Mouse (Mus musculus): Measurements from ENCODE around the gene Sbp. TPM values are rescaled to one million over a fixed set of nuclear protein-coding genes. Genes with fewer than 3 reads are reported as not detected.
"Not testable (repeated sequence)": the region's sequence is repeated elsewhere in the genome, so short reads cannot be mapped to it uniquely, and the experiment has no call there.

The Sbp gene
- polyA plus RNA-seq, 1 experiment = not detected

DNA sequence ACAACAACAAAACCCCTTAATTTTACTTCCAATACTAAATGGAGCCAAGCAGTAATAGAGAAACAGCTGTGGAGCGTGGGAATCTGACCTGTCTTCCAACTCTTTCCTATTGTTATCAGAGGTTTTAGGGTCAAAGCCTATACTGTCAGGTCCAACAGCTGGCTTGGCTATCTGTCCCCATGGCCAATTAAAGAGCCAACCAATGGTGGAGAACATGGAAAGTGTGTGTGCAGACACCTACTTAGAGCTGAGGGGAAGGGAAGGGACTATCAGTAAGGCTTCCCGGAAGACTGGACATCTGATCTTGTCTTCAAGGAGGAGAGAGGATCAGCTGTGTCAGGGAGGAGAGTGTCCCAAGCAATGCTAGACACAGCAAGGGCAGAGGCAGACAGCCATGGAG, 7.6 kb downstream of the Sbp start:
- TF ChIP-seq CEBPB (IDR thresholded peaks at IDR 0.05; ENCODE audit: insufficient read depth, poor library complexity, severe bottlenecking) (no peak), MYOG (IDR thresholded peaks at IDR 0.05; ENCODE audit: control insufficient read depth in 1 of 3, insufficient read depth in 1 of 3, insufficient read length in 2 of 3, low read depth in 2 of 3) (no peak), TCF3 (IDR thresholded peaks at IDR 0.05; ENCODE audit: insufficient read length, low read depth) (no peak), POLR2AphosphoS2 (IDR thresholded peaks at IDR 0.05; ENCODE audit: insufficient read length, low read depth) (no peak)
- no peaks in the 10 kb centered on the region for H3K36me3 ChIP-seq (ENCODE audit: control insufficient read depth, insufficient read depth)
- no peaks in the 10 kb centered on the region for H3K79me2 ChIP-seq (ENCODE audit: control insufficient read depth, insufficient read depth)
- no peak overlapping the region for H3ac ChIP-seq (ENCODE audit: control insufficient read depth, insufficient read length)
- no peaks in the 10 kb centered on the region for H3K27me3 ChIP-seq (ENCODE audit: control insufficient read depth, insufficient read depth, insufficient read length)
- H3K4me2 ChIP-seq (ENCODE audit: low read depth) = no peak overlapping the region
- no peak overlapping the region for H3K4me3 ChIP-seq

DNA sequence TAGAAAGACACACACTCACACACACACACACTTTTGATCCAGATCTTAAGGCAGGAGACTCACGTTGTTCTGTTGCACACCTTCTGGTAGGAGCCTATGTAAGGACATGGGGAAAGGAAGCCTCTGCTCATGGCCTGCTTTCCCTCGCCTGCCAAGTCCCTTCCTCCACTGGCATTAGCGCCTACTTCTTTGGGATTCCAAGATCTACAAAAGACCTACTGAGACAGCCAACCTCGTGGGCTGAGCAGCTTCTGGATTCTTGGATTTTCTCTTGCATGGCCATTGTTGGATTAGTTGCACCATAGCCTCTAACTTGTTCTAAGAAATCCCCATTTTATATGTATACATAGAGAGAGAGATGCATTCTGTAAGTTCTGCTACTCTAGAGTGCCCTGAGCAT, 9.4 kb downstream of the Sbp start:
- not testable (repeated sequence) for H3K27me3 ChIP-seq (ENCODE audit: control insufficient read depth, insufficient read depth, insufficient read length); H3K4me2 ChIP-seq (ENCODE audit: low read depth); H3K4me3 ChIP-seq

DNA sequence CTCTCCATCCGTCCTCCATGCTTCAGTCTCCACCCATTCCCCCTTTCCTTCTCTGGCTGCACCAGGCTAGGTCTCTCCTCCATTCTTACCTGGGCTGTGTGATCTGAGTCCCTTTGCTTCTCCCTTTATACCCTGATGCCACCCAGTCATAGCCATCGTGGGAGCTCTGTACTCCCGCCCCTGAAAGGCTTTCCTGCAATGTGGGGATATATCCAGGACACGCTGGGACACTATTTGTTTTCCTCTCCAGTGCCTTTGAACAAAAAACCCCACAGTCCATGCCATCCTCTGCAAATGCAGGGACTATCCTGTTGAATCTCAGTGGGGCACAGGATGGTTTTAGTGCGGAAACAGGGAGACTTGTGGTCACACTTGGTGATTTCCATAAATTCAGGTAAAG, 13.7 kb downstream of the Sbp start, which contains the start of gene Sbpl:
Gene Sbpl (minus strand): TSS at position 101 of the 400 bp plus-strand sequence.
- Histone ChIP-seq H3ac (ENCODE audit: control insufficient read depth, insufficient read length) (no peak within 1 kb of the TSS), H3K79me2 (ENCODE audit: control insufficient read depth, insufficient read depth) (no peaks in the 10 kb centered on the region), H3K36me3 (ENCODE audit: control insufficient read depth, insufficient read depth) (no peaks in the 10 kb centered on the region), H3K4me2 (ENCODE audit: low read depth) (no peak within 1 kb of the TSS), H3K4me3 (no peak within 1 kb of the TSS), H3K27me3 (ENCODE audit: control insufficient read depth, insufficient read depth, insufficient read length) (peaks cover 19% of the 10 kb centered on the region)
- TF ChIP-seq CEBPB (IDR thresholded peaks at IDR 0.05; ENCODE audit: insufficient read depth, poor library complexity, severe bottlenecking) (no peak), USF1 (IDR thresholded peaks at IDR 0.05; ENCODE audit: low read depth) (no peak), TCF3 (IDR thresholded peaks at IDR 0.05; ENCODE audit: insufficient read length, low read depth) (no peak), E2F4 (IDR thresholded peaks at IDR 0.05; ENCODE audit: insufficient read depth) (no peak), POLR2AphosphoS2 (IDR thresholded peaks at IDR 0.05; ENCODE audit: insufficient read length, low read depth) (no peak), SRF (IDR thresholded peaks at IDR 0.05; ENCODE audit: control insufficient read depth, insufficient read length, low read depth) (no peak), MYOG (IDR thresholded peaks at IDR 0.05; ENCODE audit: control insufficient read depth in 1 of 3, insufficient read depth in 1 of 3, insufficient read length in 2 of 3, low read depth in 2 of 3) (no peak), MAX (IDR thresholded peaks at IDR 0.05; ENCODE audit: low read depth) (no peak), TCF12 (IDR thresholded peaks at IDR 0.05; ENCODE audit: insufficient read depth, poor library complexity, severe bottlenecking) (no peak)

More for the DNA sequence above, 9.4 kb downstream of the Sbp start:
- not testable (repeated sequence) for H3K36me3 ChIP-seq (ENCODE audit: control insufficient read depth, insufficient read depth); H3ac ChIP-seq (ENCODE audit: control insufficient read depth, insufficient read length); H3K79me2 ChIP-seq (ENCODE audit: control insufficient read depth, insufficient read depth)

DNA sequence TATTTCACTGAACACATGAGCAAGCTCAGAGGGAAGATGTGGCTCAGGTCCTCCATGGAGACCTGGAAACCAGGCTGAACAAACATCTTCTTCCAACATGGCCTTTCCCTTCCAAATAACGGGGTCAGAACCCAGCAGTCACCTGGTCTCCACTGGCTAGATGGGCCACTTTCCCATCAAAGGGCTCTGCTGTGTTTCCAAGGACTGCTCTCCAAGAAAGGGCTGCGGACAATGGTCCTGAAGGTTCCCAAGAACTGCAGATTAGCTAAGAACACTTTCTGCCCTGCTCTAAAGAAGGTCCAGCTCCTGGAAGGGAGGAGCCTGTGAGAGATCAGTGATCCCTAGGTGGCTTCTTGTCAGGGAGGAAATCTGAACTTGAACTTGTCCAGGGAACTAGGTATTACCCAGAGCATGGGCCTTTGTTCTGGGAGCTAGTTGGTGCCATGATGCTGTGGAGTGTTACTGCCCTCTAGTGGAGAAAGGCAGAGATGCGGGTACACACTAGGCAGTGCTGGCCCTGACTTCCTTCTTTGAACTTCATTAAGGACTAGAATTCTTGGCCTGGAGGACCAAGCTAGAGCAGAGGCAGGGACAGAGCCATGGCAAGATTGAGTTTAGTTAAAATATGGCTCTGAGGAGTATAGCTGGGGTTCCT, 18.7 kb downstream of the Sbp start:
- Histone ChIP-seq H3ac (ENCODE audit: control insufficient read depth, insufficient read length) (no peak overlapping the region), H3K79me2 (ENCODE audit: control insufficient read depth, insufficient read depth) (no peaks in the 10 kb centered on the region), H3K27me3 (ENCODE audit: control insufficient read depth, insufficient read depth, insufficient read length) (peaks cover 13% of the 10 kb centered on the region), H3K36me3 (ENCODE audit: control insufficient read depth, insufficient read depth) (no peaks in the 10 kb centered on the region), H3K4me3 (no peak overlapping the region), H3K4me2 (ENCODE audit: low read depth) (no peak overlapping the region)
- TF ChIP-seq MYOG (IDR thresholded peaks at IDR 0.05; ENCODE audit: control insufficient read depth in 1 of 3, insufficient read depth in 1 of 3, insufficient read length in 2 of 3, low read depth in 2 of 3) = no peak
- TF ChIP-seq CEBPB (IDR thresholded peaks at IDR 0.05; ENCODE audit: insufficient read depth, poor library complexity, severe bottlenecking) = no peak
- no peak for TF ChIP-seq USF1 (IDR thresholded peaks at IDR 0.05; ENCODE audit: low read depth)
- TF ChIP-seq SRF (IDR thresholded peaks at IDR 0.05; ENCODE audit: control insufficient read depth, insufficient read length, low read depth) = no peak
- no peak for TF ChIP-seq POLR2AphosphoS2 (IDR thresholded peaks at IDR 0.05; ENCODE audit: insufficient read length, low read depth)
- TF ChIP-seq POLR2A (IDR thresholded peaks at IDR 0.05; ENCODE audit: insufficient read length, low read depth) = no peak
- no peak for TF ChIP-seq MAX (IDR thresholded peaks at IDR 0.05; ENCODE audit: low read depth)
- TF ChIP-seq E2F4 (IDR thresholded peaks at IDR 0.05; ENCODE audit: insufficient read depth) = no peak
- no peak for TF ChIP-seq TCF12 (IDR thresholded peaks at IDR 0.05; ENCODE audit: insufficient read depth, poor library complexity, severe bottlenecking)
- no peak for TF ChIP-seq MYOD1 (IDR thresholded peaks at IDR 0.05; ENCODE audit: control insufficient read depth in 1 of 3, insufficient read length in 2 of 3, low read depth in 2 of 3)
- no peak for TF ChIP-seq REST (IDR thresholded peaks at IDR 0.05; ENCODE audit: insufficient read depth, insufficient read length)
- no peak for TF ChIP-seq TCF3 (IDR thresholded peaks at IDR 0.05; ENCODE audit: insufficient read length, low read depth)

DNA sequence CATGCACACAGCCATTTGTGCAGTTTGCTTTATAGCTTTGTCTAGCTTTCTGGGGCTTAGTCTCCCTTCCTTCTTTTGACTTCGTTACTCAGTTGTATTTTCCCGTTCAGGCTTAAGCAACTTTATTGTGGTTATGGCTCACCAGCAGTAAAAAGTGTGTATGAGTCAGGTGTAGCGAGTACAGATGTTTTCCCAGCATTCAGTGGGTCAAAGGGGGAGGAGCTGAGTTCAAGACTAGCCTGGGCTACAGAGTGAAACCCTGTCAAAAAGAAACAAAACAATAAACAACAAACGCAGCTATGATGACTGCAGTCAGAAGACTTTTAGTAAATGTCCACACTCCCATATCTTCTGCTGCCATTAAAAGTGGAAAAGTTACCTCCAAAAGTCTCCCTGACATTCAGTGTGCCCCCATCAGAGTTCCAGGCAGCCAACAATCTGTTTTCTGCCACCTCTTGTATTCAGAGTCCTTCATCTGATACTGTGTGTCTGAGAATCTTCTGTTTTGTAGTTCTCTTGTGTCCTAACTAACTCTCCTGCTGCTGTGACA, 20.2 kb downstream of the Sbp start:
- Histone ChIP-seq H3K4me3 (no peak overlapping the region), H3K4me2 (ENCODE audit: low read depth) (no peak overlapping the region), H3K36me3 (ENCODE audit: control insufficient read depth, insufficient read depth) (no peaks in the 10 kb centered on the region), H3ac (ENCODE audit: control insufficient read depth, insufficient read length) (no peak overlapping the region), H3K79me2 (ENCODE audit: control insufficient read depth, insufficient read depth) (no peaks in the 10 kb centered on the region), H3K27me3 (ENCODE audit: control insufficient read depth, insufficient read depth, insufficient read length) (peaks cover 9% of the 10 kb centered on the region)
- TF ChIP-seq REST (IDR thresholded peaks at IDR 0.05; ENCODE audit: insufficient read depth, insufficient read length) (no peak), E2F4 (IDR thresholded peaks at IDR 0.05; ENCODE audit: insufficient read depth) (no peak), SRF (IDR thresholded peaks at IDR 0.05; ENCODE audit: control insufficient read depth, insufficient read length, low read depth) (no peak), MYOD1 (IDR thresholded peaks at IDR 0.05; ENCODE audit: control insufficient read depth in 1 of 3, insufficient read length in 2 of 3, low read depth in 2 of 3) (no peak), USF1 (IDR thresholded peaks at IDR 0.05; ENCODE audit: low read depth) (no peak), POLR2A (IDR thresholded peaks at IDR 0.05; ENCODE audit: insufficient read length, low read depth) (no peak), TCF12 (IDR thresholded peaks at IDR 0.05; ENCODE audit: insufficient read depth, poor library complexity, severe bottlenecking) (no peak), TCF3 (IDR thresholded peaks at IDR 0.05; ENCODE audit: insufficient read length, low read depth) (no peak), MAX (IDR thresholded peaks at IDR 0.05; ENCODE audit: low read depth) (no peak), CEBPB (IDR thresholded peaks at IDR 0.05; ENCODE audit: insufficient read depth, poor library complexity, severe bottlenecking) (no peak), POLR2AphosphoS2 (IDR thresholded peaks at IDR 0.05; ENCODE audit: insufficient read length, low read depth) (no peak), MYOG (IDR thresholded peaks at IDR 0.05; ENCODE audit: control insufficient read depth in 1 of 3, insufficient read depth in 1 of 3, insufficient read length in 2 of 3, low read depth in 2 of 3) (no peak)
